Mouse (Mus musculus) neural tube, embryonic 15.5 days (tissue): ENCODE data around the gene Slc39a10. TPM values are rescaled to one million over a fixed set of nuclear protein-coding genes. Genes with fewer than 3 reads are reported as not detected.
"Not testable (repeated sequence)": the region's sequence is repeated elsewhere in the genome, so short reads cannot be mapped to it uniquely, and the experiment has no call there.

Experiments used
- ATAC-seq: fragments of 200-750 bp; cut with Nextera tagmentation; 2 replicates; pipeline ENCODE4 v1.8.0; 2017; ENCODE audit warnings: mild to moderate bottlenecking, moderate TSS enrichment, moderate library complexity; ENCODE audit not compliant: low FRiP score
- H3K27ac ChIP-seq: fragments of 300-500 bp; sonication (generic); replicated peaks from 2 replicates; pipeline ENCODE4 v1.5.1; 2015; ENCODE audit warnings: mild to moderate bottlenecking, inconsistent platforms
- H3K27me3 ChIP-seq: fragments of 300-500 bp; sonication (generic); replicated peaks from 2 replicates; pipeline ENCODE4 v1.6.1; 2015; ENCODE audit warnings: inconsistent platforms
- H3K36me3 ChIP-seq: fragments of 300-500 bp; sonication (generic); 2 replicates; pipeline ENCODE4 v1.6.1; 2015; ENCODE audit warnings: inconsistent platforms
- H3K4me1 ChIP-seq: fragments of 300-500 bp; sonication (generic); 2 replicates; pipeline ENCODE4 v1.6.1; 2015; ENCODE audit warnings: inconsistent platforms
- H3K4me2 ChIP-seq: fragments of 300-500 bp; sonication (generic); 2 replicates; pipeline ENCODE4 v1.6.1; 2015; ENCODE audit warnings: inconsistent platforms, mild to moderate bottlenecking, moderate library complexity
- H3K4me3 ChIP-seq: fragments of 300-500 bp; sonication (generic); replicated peaks from 2 replicates; pipeline ENCODE4 v1.5.1; 2015; ENCODE audit warnings: mild to moderate bottlenecking, inconsistent platforms
- H3K9ac ChIP-seq: fragments of 300-500 bp; sonication (generic); replicated peaks from 2 replicates; pipeline ENCODE4 v1.6.1; 2015; ENCODE audit warnings: mild to moderate bottlenecking, inconsistent platforms
- H3K9me3 ChIP-seq: fragments of 300-500 bp; sonication (generic); replicated peaks from 2 replicates; pipeline ENCODE4 v1.6.1; 2016; ENCODE audit warnings: inconsistent platforms
- WGBS: fragments of 180-500 bp; shearing (Covaris S2); methylation state at CpG from one replicate; pipeline ENCODE4 v1.1.7; 2015; ENCODE audit warnings: mixed read lengths; 5-methylcytosine and 5-hydroxymethylcytosine counted together
- polyA plus RNA-seq: library from polyadenylated mRNA; unstranded; fragments of >200 nt; fragmentation: Nextera tagmentation; extraction: Ambion mirVana; gene quantifications from 2 replicates; pipeline ENCODE4 v1.2.1, GENCODE M21; 2015

The Slc39a10 gene
- polyA plus RNA-seq, 1 experiment from 2014 or later, result 55.7 TPM

- H3K9ac ChIP-seq, result no peak overlapping the region
- ATAC-seq, result no peak
- H3K4me2 ChIP-seq, result no peak overlapping the region
- no peak overlapping the region for H3K4me3 ChIP-seq
- H3K27me3 ChIP-seq, result no peaks in the 10 kb centered on the region
- 72% methylated on average over 2 of the region's 2 CpGs for WGBS
- no peaks in the 10 kb centered on the region for H3K36me3 ChIP-seq
- H3K27ac ChIP-seq, result no peak overlapping the region
- no peaks in the 10 kb centered on the region for H3K9me3 ChIP-seq
- peaks cover 7% of the 10 kb centered on the region; the same call in 1 of the 2 replicates for H3K4me1 ChIP-seq
These were observed 48.4 kb downstream of the Slc39a10 start for GRCm38 (mm10) chr1:46844281-46844680.

DNA sequence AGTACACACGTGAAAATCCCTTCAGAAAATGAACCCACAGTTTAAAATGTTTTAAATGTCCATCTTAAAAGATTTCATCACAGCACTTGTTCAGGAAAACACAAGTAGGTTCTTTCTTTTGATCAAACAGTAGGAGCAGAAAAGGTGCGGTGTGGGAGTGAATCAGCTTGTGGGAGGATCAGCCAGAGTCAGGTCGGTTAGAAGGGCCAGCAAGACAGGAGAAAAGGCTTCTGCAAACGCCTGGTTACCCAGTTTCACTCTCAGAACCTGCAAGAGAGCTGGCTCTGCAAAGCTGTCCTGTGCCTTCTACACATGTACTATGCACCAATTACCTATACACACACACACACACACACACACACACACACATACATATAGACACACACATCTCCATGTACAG is 49.2 kb downstream of the Slc39a10 start:
- no peak overlapping the region for H3K4me2 ChIP-seq
- H3K9ac ChIP-seq, result no peak overlapping the region
- WGBS, result 66% methylated on average over 4 of the region's 4 CpGs
- peaks cover 7% of the 10 kb centered on the region; the same call in 1 of the 2 replicates for H3K4me1 ChIP-seq
- H3K36me3 ChIP-seq, result no peaks in the 10 kb centered on the region
- H3K27ac ChIP-seq, result no peak overlapping the region
- no peaks in the 10 kb centered on the region for H3K27me3 ChIP-seq
- ATAC-seq, result no peak
- no peaks in the 10 kb centered on the region for H3K9me3 ChIP-seq
- no peak overlapping the region for H3K4me3 ChIP-seq

GRCm38 (mm10) chr1:46831927-46832326 is 60.7 kb downstream of the Slc39a10 start:
- ATAC-seq, result no peak
- no peak overlapping the region for H3K4me2 ChIP-seq
- H3K36me3 ChIP-seq, result peaks cover 12% of the 10 kb centered on the region
- WGBS, result 97% methylated on average over 5 of the region's 5 CpGs
- peaks cover 6% of the 10 kb centered on the region; the same call in 1 of the 2 replicates for H3K4me1 ChIP-seq
- no peak overlapping the region for H3K27ac ChIP-seq
- H3K4me3 ChIP-seq, result no peak overlapping the region
- no peaks in the 10 kb centered on the region for H3K27me3 ChIP-seq
- no peak overlapping the region for H3K9ac ChIP-seq
- no peaks in the 10 kb centered on the region for H3K9me3 ChIP-seq

DNA sequence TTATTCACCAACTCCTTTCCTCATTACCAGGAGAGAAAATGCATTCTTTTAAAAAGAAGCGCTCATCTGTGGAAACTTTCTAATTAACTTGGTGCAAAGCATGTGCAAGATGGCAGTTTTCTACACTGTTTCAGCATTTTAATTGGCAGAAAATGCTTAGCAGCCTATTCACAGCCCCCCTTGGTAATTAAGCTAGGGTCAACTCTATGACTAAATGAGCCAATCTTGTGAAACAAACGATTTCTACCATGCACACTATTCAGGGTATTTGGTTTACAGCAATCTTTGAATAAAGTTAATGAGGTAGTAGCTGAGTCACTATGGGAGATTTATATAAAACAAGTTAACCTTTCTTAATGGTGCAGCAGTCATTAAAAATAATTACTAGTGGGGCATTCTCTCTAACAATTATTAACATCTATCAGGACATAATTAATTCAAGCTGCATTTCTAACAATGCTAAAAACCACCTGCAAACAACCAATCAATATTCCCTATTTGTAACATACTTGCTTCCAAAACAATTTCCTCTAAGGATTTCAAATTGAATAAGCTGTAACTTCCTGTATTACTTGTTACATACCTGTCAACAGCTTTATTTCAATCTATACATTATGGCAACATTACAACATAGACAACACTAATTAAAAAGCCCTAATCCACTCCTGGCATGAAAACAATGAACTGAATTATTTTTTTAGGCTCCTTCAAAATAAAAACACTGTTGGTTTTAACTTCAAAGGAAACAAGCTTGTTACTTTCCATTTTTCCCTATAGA is 62.4 kb downstream of the Slc39a10 start:
- Histone ChIP-seq H3K27ac (no peak overlapping the region), H3K9me3 (no peaks in the 10 kb centered on the region), H3K4me1 (peaks cover 6% of the 10 kb centered on the region; the same call in 1 of the 2 replicates), H3K27me3 (no peaks in the 10 kb centered on the region), H3K4me2 (no peak overlapping the region), H3K9ac (no peak overlapping the region), H3K36me3 (peaks cover 10% of the 10 kb centered on the region), H3K4me3 (no peak overlapping the region)
- ATAC-seq, result peak; percentile 86
- 21% methylated on average over 2 of the region's 2 CpGs for WGBS

DNA sequence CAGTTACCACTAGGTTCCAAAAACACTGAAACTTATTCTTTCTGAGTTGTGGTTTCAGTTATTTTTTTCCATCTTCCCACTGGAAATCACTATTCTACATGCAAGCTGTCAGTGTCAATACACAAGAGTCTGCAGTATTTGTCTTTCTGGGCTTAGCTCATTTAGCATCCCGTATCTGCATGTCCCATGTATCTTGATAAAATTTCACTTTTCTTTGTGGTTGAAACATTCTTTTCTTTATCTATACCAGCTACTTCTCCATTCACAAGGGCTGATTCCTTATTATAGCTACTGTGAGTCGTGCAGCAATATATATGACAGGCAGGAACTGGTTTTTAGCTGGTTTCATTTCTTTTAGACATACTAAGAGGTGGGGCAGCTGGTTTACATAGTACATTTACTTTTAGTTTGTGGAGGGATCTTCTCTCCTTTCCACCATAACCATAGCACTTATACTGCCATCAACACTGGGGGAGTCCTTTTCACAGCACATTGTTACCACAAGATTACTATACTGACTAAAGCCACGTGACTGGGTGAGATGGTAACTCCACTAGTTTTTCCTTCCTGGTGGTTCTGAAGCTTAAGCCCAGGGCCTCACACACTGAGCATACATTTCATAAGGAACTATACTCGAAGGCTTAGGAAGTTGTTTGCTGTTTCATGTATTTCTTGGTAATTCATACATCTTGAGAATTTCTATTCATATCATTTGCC is 70.2 kb downstream of the Slc39a10 start:
- Histone ChIP-seq H3K9me3 (no peaks in the 10 kb centered on the region), H3K27me3 (no peaks in the 10 kb centered on the region), H3K4me1 (no peaks in the 10 kb centered on the region), H3K9ac (no peak overlapping the region), H3K4me3 (no peak overlapping the region), H3K4me2 (no peak overlapping the region), H3K36me3 (peaks cover 36% of the 10 kb centered on the region), H3K27ac (no peak overlapping the region)
- ATAC-seq, result no peak
- WGBS, result 89% methylated on average over 4 of the region's 4 CpGs

DNA sequence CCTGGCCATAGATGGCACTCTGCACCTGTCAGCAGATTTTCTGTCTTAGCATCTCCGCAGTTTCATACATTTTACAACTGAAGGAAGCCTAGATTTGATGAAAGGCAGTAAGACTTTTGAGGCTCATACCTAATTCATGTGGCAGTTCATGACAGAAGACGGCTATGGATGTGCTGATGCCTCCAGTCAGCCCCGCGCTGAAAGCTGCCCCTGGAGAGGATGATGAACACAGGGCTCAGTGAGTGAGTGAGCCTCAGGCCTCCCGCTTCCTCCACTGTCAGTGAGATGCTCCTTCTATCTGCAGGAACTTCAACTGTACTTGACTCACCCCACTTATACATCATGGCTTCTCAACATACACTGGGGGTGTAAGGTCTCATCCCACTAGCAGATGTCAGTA is 74.7 kb downstream of the Slc39a10 start:
- 97% methylated on average over 5 of the region's 5 CpGs for WGBS

DNA sequence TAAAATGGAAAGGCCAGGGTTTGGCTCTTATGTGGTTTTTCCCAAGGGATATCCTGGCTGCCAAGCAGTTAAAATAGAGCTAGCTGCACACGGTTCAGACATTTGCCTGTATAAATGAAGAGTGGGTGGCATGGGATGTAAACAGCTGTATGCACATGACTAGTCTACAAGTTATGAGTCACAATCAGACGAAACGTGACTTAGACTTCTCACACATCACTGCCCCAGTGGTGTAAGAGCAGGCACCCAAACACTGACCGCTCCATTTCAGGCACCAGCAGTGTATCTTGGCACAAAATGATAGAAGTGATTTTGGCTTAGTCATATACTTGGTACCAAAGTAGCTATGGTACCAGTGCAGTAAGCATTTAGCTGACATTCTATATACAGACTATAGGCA is 84.0 kb downstream of the Slc39a10 start:
- ATAC-seq, H3K9ac ChIP-seq: not testable (repeated sequence)

More for the DNA sequence above, 74.7 kb downstream of the Slc39a10 start:
- no peak for ATAC-seq
- H3K9ac ChIP-seq, result no peak overlapping the region
- no peaks in the 10 kb centered on the region for H3K4me1 ChIP-seq
- H3K36me3 ChIP-seq, result peaks cover 32% of the 10 kb centered on the region
- no peaks in the 10 kb centered on the region for H3K9me3 ChIP-seq
- no peaks in the 10 kb centered on the region for H3K27me3 ChIP-seq
- H3K4me2 ChIP-seq, result no peak overlapping the region
- H3K4me3 ChIP-seq, result no peak overlapping the region
- no peak overlapping the region for H3K27ac ChIP-seq

GRCm38 (mm10) chr1:46805074-46805473 is 87.6 kb downstream of the Slc39a10 start:
- 85% methylated on average over 1 of the region's 1 CpGs for WGBS
- no peaks in the 10 kb centered on the region for H3K27me3 ChIP-seq
- H3K4me2 ChIP-seq, result no peak overlapping the region
- no peak overlapping the region for H3K27ac ChIP-seq
- no peaks in the 10 kb centered on the region for H3K9me3 ChIP-seq
- no peaks in the 10 kb centered on the region for H3K36me3 ChIP-seq
- no peaks in the 10 kb centered on the region for H3K4me1 ChIP-seq
- H3K9ac ChIP-seq, result no peak overlapping the region
- ATAC-seq, result no peak
- H3K4me3 ChIP-seq, result no peak overlapping the region

More for the DNA sequence above, 84.0 kb downstream of the Slc39a10 start:
- not testable (repeated sequence) for H3K4me3 ChIP-seq, H3K36me3 ChIP-seq, H3K27ac ChIP-seq, H3K4me1 ChIP-seq, H3K9me3 ChIP-seq, H3K27me3 ChIP-seq, H3K4me2 ChIP-seq
- whole genome bisulfite sequencing, result 85% methylated on average over 4 of the region's 4 CpGs

DNA sequence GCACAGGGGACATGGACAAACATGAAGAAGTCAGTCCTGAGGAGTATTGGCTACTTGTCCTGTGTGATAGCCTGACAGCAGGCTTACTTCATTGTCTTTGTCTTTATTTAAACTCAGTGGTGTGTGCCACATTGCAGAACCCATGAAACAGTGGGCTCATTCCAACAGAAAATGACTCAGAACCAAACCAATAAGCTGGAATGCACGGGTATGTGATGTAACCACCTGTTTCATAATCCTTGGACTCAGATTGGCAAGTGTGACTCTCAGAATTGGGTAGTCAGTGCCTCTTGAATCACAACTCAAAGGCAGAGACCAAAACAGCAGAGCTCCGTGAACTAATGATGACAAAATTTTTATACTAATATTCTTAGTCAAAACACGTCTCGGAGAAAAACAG is 110.4 kb downstream of the Slc39a10 start:
- WGBS, result 93% methylated on average over 4 of the region's 4 CpGs

DNA sequence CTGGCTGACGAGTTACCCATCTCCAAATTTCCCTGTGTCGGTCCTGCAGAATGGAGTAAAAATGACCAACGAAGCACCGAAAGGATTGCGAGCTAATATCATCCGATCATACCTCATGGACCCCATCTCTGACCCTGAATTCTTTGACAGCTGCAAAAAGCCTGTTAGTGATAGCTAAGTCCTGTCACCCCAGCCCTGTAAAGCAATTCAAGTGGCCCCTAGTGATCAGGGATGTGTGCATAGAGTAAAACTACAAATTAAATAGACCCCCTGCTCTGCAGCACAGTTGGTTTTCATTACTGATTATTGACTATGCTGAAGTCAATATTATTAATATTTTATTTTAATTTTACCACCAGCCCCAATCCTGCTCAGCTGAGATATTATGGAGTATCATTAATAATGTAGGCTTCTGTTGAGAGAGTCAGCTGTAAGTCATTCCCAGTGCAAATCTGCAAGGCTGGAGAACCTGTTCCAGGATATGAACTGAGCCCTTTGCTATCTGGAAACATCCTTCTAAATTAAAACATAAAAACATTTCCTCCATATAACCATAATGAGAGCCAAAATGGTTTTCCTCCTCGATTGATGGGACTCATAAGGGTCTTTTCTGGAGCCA is 122.5 kb downstream of the Slc39a10 start:
- not testable (repeated sequence) for H3K27me3 ChIP-seq, H3K27ac ChIP-seq, H3K4me2 ChIP-seq, H3K9ac ChIP-seq, H3K4me3 ChIP-seq, H3K36me3 ChIP-seq, H3K9me3 ChIP-seq, H3K4me1 ChIP-seq
- 72% methylated on average over 7 of the region's 7 CpGs for WGBS
- peak; percentile 86 for ATAC-seq

More for the DNA sequence above, 110.4 kb downstream of the Slc39a10 start:
- H3K9me3 ChIP-seq, H3K4me3 ChIP-seq, ATAC-seq, H3K27ac ChIP-seq, H3K4me1 ChIP-seq, H3K27me3 ChIP-seq, H3K36me3 ChIP-seq, H3K4me2 ChIP-seq, H3K9ac ChIP-seq: not testable (repeated sequence)

- H3K27me3 ChIP-seq, H3K9me3 ChIP-seq, H3K36me3 ChIP-seq, H3K9ac ChIP-seq, ATAC-seq, H3K4me2 ChIP-seq, H3K4me3 ChIP-seq, H3K4me1 ChIP-seq, H3K27ac ChIP-seq: not testable (repeated sequence)
These were observed 123.3 kb downstream of the Slc39a10 start for GRCm38 (mm10) chr1:46769318-46769717.

DNA sequence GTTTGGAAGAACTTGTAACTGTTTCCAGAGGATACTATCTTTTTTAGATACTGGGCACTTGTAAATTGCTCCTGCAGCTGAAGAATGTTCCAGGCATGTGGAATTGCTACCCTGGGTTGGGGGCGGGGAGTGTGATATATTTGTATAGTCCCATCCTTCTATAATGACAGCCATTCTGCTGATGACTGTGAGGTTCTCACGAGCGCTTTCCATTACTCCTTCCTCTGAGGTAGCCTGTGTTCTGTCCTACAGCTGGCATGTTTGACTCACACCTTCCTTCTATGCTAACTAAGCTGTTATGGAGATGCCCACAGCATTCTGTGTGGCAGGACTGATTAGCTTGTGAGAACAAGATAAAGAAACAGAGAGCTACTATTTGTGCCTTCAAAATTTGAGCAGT is 128.1 kb downstream of the Slc39a10 start:
- WGBS, result 82% methylated on average over 3 of the region's 3 CpGs

More for the DNA sequence above, 128.1 kb downstream of the Slc39a10 start:
- not testable (repeated sequence) for H3K9me3 ChIP-seq, H3K27ac ChIP-seq, H3K36me3 ChIP-seq, H3K9ac ChIP-seq, ATAC-seq, H3K4me3 ChIP-seq, H3K27me3 ChIP-seq, H3K4me2 ChIP-seq, H3K4me1 ChIP-seq
